In the genomic region with DNA sequence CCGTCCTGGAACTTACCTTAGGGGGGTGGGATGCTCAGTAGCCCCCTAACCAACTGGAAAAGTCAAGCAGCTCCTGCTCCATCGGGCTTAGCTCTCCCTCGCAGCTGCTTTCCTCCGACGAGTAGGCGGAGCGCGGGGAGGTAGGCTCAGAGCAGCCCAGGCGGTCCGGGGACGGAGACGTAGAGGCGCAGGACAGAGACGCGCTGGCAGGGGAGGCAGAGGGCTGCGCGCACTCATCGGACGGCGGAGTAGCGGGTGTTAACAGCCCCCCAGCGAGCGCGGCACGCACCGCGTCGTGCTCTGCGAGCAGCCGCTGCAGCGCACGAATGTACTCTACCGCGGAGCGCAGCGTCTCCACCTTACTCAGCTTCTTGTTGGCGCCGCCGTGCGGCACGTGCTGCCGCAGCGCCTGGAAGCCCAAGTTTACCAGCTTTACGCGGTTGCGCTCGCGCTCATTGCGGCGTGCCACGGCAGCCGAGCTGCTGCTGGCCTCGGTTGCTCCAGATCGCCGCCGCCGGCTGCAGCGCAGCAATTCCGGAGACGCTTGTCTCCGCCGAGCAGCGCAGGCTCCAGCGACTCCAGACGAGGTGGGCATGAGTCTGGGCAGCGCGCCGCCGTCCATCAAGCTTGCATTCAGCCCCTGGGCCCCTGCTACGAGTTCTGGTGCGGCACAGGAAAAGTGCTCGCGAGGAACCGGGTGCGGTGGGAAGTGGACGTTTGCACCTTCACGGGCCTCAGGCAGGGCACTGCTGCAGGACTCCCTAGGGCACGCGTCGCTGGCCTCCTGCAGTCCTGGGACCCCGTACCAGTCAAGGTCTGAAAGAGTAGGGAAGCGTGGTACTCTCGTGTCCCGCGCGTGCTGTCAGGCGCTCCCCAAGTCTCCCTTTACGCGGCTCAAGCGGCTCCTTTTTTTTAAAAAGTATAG, we compare ENCODE assay signal across 8 mouse cellular contexts. TPM values are rescaled to one million over a fixed set of nuclear protein-coding genes. Genes with fewer than 3 reads are reported as not detected.
DNase-seq lines count a peak whose midpoint lies in the region; ATAC-seq and TF ChIP-seq lines count a peak whose summit lies in the region.

No protein-coding gene starts in this region.

- peaks cover 7% of the 10 kb centered on the region; the same call in 1 of the 2 replicates for H3K36me3 ChIP-seq in E14TG2a.4 (ENCODE audit: insufficient read depth, low read length)
- no peaks in the 10 kb centered on the region for H3K36me3 ChIP-seq in forebrain, embryonic 13.5 days (ENCODE audit: poor library complexity, severe bottlenecking)
- no peaks in the 10 kb centered on the region for H3K36me3 ChIP-seq in hindbrain, embryonic 15.5 days
- no peaks in the 10 kb centered on the region for H3K36me3 ChIP-seq in megakaryocyte, embryonic 14.5 days (replicated peaks; ENCODE audit: low read length)

- no peak overlapping the region for H3K27ac ChIP-seq in forebrain, embryonic 13.5 days
- H3K27ac ChIP-seq in hindbrain, embryonic 15.5 days (replicated peaks) = no peak overlapping the region

- H3K9ac ChIP-seq in forebrain, embryonic 13.5 days = peak overlapping the region; percentile 48; the same call in 1 of the 2 replicates
- H3K9ac ChIP-seq in hindbrain, embryonic 15.5 days = peak overlapping the region; percentile 39

- ATAC-seq in forebrain, embryonic 13.5 days = peak; percentile 85
- peak; percentile 85 for ATAC-seq in hindbrain, embryonic 15.5 days (ENCODE audit: low FRiP score, low read depth)
- no peak for ATAC-seq in activated CD4-positive, CD25-positive, alpha-beta regulatory T cell, adult 4 months

- under 1% methylated on average over 90 of the region's 90 CpGs for WGBS in forebrain, embryonic 13.5 days
- WGBS in hindbrain, embryonic 15.5 days = under 1% methylated on average over 89 of the region's 90 CpGs

- peak overlapping the region; percentile 79 for H3K4me3 ChIP-seq in E14TG2a.4 (replicated peaks; ENCODE audit: low read length)
- peak overlapping the region; percentile 45 for H3K4me3 ChIP-seq in forebrain, embryonic 13.5 days
- H3K4me3 ChIP-seq in hindbrain, embryonic 15.5 days = peak overlapping the region; percentile 42
- H3K4me3 ChIP-seq in megakaryocyte, embryonic 14.5 days (replicated peaks) = peak overlapping the region; percentile 90

- H3K9me3 ChIP-seq in E14TG2a.4 (ENCODE audit: low read length) = peaks cover 12% of the 10 kb centered on the region
- H3K9me3 ChIP-seq in forebrain, embryonic 13.5 days (replicated peaks) = no peaks in the 10 kb centered on the region
- no peaks in the 10 kb centered on the region for H3K9me3 ChIP-seq in hindbrain, embryonic 15.5 days
- H3K9me3 ChIP-seq in megakaryocyte, embryonic 14.5 days = no peaks in the 10 kb centered on the region

- intact Hi-C loops in left cerebral cortex, postnatal 25 days (cut with DNase I) = no loop called here

- peaks cover 29% of the 10 kb centered on the region for H3K4me1 ChIP-seq in E14TG2a.4 (replicated peaks; ENCODE audit: low read depth, low read length)
- H3K4me1 ChIP-seq in forebrain, embryonic 13.5 days = peaks cover 31% of the 10 kb centered on the region
- H3K4me1 ChIP-seq in hindbrain, embryonic 15.5 days (replicated peaks) = peaks cover 27% of the 10 kb centered on the region
- H3K4me1 ChIP-seq in megakaryocyte, embryonic 14.5 days = peaks cover 44% of the 10 kb centered on the region

- H3K27me3 ChIP-seq in E14TG2a.4 (ENCODE audit: insufficient read depth, low read length) = peaks cover 93% of the 10 kb centered on the region
- H3K27me3 ChIP-seq in forebrain, embryonic 13.5 days = peaks cover 85% of the 10 kb centered on the region
- peaks cover 73% of the 10 kb centered on the region for H3K27me3 ChIP-seq in hindbrain, embryonic 15.5 days
- peaks cover 94% of the 10 kb centered on the region for H3K27me3 ChIP-seq in megakaryocyte, embryonic 14.5 days (replicated peaks)

- peak overlapping the region; percentile 88 for H3K4me2 ChIP-seq in forebrain, embryonic 13.5 days
- H3K4me2 ChIP-seq in hindbrain, embryonic 15.5 days = peak overlapping the region; percentile 91

- peak; percentile 25 for DNase-seq in adrenal gland, adult 8-10 months
- peak; percentile 74 to 75 for DNase-seq in left cerebral cortex, postnatal 25 days (ENCODE audit: low spot score in 2 of 2)
- DNase-seq in right cerebral cortex, postnatal 14 days = peak; percentile 71

- no peak for TF ChIP-seq CTCF in E14TG2a.4 (conservative IDR thresholded peaks at IDR 0.05; ENCODE audit: low read length)

RNA-seq across cellular contexts. Expression of gene Ascl2, which starts 0.9 kb away (rescaled TPM):
- total RNA-seq in adrenal gland, adult 8-10 months (2022) = 1 to 10 TPM in 1 of 4 experiments, under 1 TPM in 1, not detected in 2; 0.75 to 2.0 TPM
- polyA plus RNA-seq in forebrain, embryonic 13.5 days (2015; fragmentation: Nextera tagmentation; extraction: Ambion mirVana) = 0.21 TPM in 1 of 2 replicates, not detected in the other
- polyA plus RNA-seq in hindbrain, embryonic 15.5 days (2015; fragmentation: Nextera tagmentation; extraction: Ambion mirVana) = 0.70 and 1.1 TPM in 2 replicates
- not detected for total RNA-seq in left cerebral cortex, postnatal 25 days (2021)
- polyA plus RNA-seq in megakaryocyte, embryonic 14.5 days (2012; ENCODE audit: insufficient read depth, low replicate concordance) = 2.4 and 6.3 TPM in 2 replicates
- under 1 TPM in 1 of 2 experiments, not detected in 1; 0.29 TPM for polyA plus RNA-seq in activated CD4-positive, CD25-positive, alpha-beta regulatory T cell, adult 4 months (2017; shearing (Covaris generic))

RNA-seq across cellular contexts. Expression of gene Tspan32, which starts 36.7 kb away (rescaled TPM):
- 1 to 10 TPM; 1.1 to 2.3 (median 1.7) TPM for total RNA-seq in adrenal gland, adult 8-10 months (2022)
- 0.81 and 0.83 TPM in 2 replicates for polyA plus RNA-seq in forebrain, embryonic 13.5 days (2015; fragmentation: Nextera tagmentation; extraction: Ambion mirVana)
- 0.31 and 1.00 TPM in 2 replicates for polyA plus RNA-seq in hindbrain, embryonic 15.5 days (2015; fragmentation: Nextera tagmentation; extraction: Ambion mirVana)
- total RNA-seq in left cerebral cortex, postnatal 25 days (2021) = under 1 TPM in 1 of 2 experiments, not detected in 1; 0.23 TPM
- polyA plus RNA-seq in megakaryocyte, embryonic 14.5 days (2012; ENCODE audit: insufficient read depth, low replicate concordance) = 109 and 119 TPM in 2 replicates
- polyA plus RNA-seq in activated CD4-positive, CD25-positive, alpha-beta regulatory T cell, adult 4 months (2017; shearing (Covaris generic)) = 100 to 1,000 TPM; 419 to 490 TPM

RNA-seq across cellular contexts. Expression of gene Th, which starts 37.2 kb away (rescaled TPM):
- 1,000 to 10,000 TPM in 1 of 4 experiments, 100 to 1,000 TPM in 3; 646 to 1,053 (median 762) TPM for total RNA-seq in adrenal gland, adult 8-10 months (2022)
- polyA plus RNA-seq in forebrain, embryonic 13.5 days (2015; fragmentation: Nextera tagmentation; extraction: Ambion mirVana) = 8.0 and 9.9 TPM in 2 replicates
- polyA plus RNA-seq in hindbrain, embryonic 15.5 days (2015; fragmentation: Nextera tagmentation; extraction: Ambion mirVana) = 10.7 and 11.0 TPM in 2 replicates
- 1 to 10 TPM; 1.3 to 2.0 TPM for total RNA-seq in left cerebral cortex, postnatal 25 days (2021)
- polyA plus RNA-seq in megakaryocyte, embryonic 14.5 days (2012; ENCODE audit: insufficient read depth, low replicate concordance) = not detected in 2 replicates
- polyA plus RNA-seq in activated CD4-positive, CD25-positive, alpha-beta regulatory T cell, adult 4 months (2017; shearing (Covaris generic)) = not detected

Comparison
In these comparisons a context has a peak if more than half of its experiments do, and no peak if none do; other contexts are left out.
1. RNA of gene Tspan32, which starts 36.7 kb away (polyA plus RNA-seq): 419 to 490 TPM in activated CD4-positive, CD25-positive, alpha-beta regulatory T cell, adult 4 months and 109 to 119 TPM in megakaryocyte, embryonic 14.5 days; 0.81 to 0.83 TPM in forebrain, embryonic 13.5 days and 0.31 to 1.00 TPM in hindbrain, embryonic 15.5 days; every median in the first group is over 10 times any median in the second.
2. Peak in every context shown above with its lines, with median percentiles within 50 percentile points of each other: H3K4me3 ChIP-seq and DNase-seq.